Mouse (Mus musculus) E14TG2a.4 (cell line): Measurements from ENCODE around the gene Rabif.

Source experiments
- CTCF ChIP-seq: conservative IDR thresholded peaks from 2 replicates; pipeline ENCODE4 v1.5.1; 2014; ENCODE audit warnings: low read length
- POU5F1 ChIP-seq: IDR thresholded peaks from 2 replicates; pipeline ENCODE4 v1.6.1; 2014; ENCODE audit warnings: low read length, borderline replicate concordance

DNA sequence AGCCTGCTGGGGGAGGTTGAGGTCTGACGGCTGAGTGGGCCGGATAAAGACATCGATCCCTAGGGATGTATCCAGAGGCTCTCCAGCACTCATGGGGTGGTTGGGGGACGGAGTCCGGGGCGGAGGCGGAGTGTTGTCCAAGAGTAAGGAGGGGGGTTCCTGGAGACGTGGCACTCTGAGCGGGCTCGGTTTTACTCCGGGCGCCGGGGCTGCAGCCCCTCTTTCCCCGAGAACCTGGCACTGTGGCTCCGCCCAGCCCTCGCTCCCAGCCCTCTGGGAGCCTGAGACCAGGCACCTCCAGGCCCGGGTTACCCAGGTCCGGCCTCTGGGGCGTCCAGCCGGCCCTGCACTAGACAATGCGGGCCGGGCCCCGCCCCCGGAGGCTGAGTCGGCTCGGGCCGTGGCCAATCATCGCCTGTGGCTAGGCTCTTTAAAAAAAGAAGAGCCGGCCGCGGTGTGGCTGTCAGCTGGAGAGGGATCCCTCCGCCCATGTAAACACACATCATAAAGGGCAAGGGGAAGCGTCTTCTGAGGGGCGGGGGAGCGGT is 62.3 kb downstream of the Rabif start:
- TF ChIP-seq CTCF (no peak), POU5F1 (no peak)
